Mouse (Mus musculus): ENCODE data around the gene Ace.
"Not testable (repeated sequence)": the region's sequence is repeated elsewhere in the genome, so short reads cannot be mapped to it uniquely, and the experiment has no call there.

The Ace gene

DNA sequence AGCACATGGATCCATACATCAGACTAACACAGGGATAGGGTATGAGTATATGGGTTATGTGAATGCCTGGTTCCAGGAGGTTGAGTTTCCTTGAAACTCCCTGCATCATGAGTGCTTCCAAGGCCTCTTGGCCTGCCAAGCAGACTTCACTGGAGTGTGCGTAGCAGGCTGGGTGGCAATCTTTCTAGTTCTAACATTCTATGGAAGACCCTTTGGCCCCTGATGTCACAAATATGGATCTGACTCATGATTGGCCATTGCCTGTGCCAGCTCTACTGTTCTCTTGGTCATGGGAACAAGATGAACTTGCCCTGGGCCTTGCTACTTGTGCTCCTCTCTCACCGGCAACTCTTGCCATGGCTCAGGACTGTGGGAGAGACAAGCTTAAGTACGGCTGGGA is 26.6 kb downstream of the Ace start, which contains the start of gene Ace3:
Ace3 (plus strand) TSS at position 301 of the 400 bp plus-strand sequence.
- no peak for DNase-seq (ENCODE audit: low spot score)

DNA sequence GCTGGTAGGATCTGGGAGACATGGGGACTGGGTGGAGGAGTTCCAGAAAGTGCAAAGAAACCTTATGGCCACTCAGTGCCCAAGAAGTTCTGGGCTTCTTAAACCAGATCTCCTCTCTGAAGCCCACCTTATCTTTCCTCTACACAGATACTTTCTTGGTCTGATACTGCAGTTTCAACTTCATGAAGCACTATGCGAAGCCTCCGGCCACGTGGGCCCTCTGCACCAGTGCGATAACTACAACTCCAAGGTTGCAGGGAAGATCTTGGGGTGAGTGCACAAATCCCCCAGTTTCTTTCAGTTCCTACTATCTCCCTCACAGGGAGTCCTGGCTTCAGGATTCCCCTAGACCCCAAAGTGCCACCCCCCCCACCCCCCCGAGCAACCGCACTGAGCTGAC is 32.3 kb downstream of the Ace start:
- no peak for DNase-seq (ENCODE audit: low spot score)

- DNase-seq (ENCODE audit: low spot score) = peak; percentile 37
These were observed 34.0 kb downstream of the Ace start for GRCm38 (mm10) chr11:106001718-106002117.

DNA sequence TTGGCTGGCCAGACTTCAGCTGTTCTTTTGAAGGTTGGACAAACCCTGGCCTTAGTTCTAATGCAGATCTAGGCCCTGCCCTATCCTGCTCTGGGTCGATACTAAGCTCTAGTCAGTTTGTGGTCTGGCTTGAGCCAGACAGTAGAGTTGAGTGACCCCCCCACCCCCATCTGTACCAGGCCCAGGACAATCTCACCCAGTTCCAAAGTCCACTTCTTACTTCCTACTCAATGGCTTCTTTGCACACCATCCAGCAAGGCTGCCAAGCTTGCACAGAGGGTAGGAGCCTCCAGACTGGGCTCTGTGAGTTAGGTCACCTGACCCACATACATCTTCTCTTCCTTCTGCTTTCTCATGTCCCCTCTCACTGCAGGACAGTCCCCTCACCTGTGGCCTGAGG is 36.8 kb downstream of the Ace start:
- DNase-seq (ENCODE audit: low spot score) = no peak

GRCm38 (mm10) chr11:106005970-106006369 is 38.2 kb downstream of the Ace start:
- no peak for DNase-seq (ENCODE audit: low spot score)

DNA sequence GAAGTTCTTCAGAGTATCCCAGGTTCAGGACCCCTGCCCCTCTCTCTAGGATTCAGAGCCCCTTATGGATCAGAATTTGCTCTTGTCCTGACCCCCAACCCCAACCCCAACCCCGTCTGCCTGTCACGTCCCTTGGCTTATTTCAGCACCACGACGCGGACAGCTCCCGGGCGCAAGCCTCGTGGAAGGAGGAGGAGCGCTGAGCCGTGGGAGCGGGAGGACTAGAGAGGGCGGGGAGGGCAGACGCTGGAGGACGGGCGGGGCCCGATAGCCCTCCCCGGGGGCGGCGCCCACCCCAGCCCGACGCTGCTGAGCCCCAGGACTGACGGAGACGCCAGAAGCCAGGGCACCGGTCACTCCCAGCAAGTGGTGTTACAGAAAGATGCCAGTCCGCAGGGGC is 40.1 kb downstream of the Ace start, which contains the start of gene Kcnh6:
Kcnh6 (plus strand) TSS at position 304 of the 400 bp plus-strand sequence.
- no peak for DNase-seq (ENCODE audit: low spot score)

DNA sequence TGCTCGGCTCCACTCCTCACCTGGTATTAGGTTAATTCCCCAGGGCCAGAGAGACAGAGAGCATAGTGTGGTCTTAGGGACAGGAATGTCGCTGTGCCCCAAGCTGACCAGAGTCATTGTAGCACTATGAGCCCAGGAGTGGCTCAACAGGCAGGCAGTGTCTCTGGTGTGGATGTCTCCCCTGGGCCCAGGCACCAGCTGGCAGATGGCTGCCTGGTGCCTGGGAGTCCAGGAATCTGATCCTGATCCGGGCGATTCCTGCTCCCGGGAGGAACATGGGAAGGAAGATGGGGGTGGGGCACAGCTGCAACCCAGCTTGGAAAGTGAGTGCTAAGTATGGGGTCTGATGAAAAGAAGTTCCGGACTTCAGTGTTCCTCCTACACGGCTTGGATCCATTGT is 45.0 kb downstream of the Ace start:
- no peak for DNase-seq (ENCODE audit: low spot score)

DNA sequence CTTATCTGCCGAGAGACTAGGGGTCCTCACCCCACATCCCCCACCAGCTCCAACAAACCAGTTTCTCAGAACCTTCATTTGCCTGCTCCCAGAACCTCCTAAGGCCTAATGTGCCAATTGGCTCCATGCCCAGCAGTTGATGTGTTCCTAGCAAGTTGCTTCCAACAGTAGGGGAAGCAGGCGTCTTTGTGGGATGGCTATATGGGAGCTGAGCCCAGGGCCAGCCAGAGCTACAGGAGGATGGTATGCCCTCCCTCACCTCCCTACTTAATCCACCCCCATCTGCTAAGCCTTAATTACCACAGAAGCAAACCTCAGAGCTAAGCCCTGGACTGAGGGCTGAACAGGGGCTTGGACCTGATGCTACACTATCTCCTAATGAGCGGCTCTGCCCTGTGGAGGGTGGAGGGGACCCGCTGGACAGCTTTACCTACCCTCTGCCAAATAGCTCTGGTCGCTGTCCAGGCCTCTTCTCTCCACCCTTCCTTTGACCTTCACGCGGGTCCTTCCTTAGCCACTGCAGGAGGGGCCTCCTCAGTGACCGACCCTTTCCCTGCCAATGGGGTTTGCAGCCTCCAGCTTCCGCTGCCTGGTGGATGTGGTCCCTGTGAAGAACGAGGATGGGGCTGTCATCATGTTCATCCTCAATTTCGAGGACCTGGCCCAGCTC is 45.9 kb downstream of the Ace start:
- no peak for DNase-seq (ENCODE audit: low spot score)

DNA sequence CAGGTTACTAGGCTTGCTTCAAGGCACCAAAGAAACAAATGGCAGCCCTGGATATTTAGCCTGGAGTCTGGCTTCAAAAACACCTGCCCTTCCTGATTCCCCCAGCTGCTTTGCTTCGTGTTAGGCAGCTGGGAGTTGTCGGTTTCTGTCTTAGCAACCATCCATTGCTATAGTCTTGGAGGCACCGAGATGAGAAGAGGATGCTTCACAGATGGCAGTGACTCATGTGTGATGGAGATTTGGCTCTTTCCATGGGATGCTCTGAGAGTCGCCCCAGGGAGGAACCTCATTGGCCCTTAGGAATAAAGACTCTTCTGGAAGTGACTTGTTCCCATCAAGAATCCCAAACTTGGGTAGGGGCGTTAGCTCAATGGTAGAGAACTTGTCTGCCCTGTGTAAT is 48.7 kb downstream of the Ace start:
- no peak for DNase-seq (ENCODE audit: low spot score)

DNA sequence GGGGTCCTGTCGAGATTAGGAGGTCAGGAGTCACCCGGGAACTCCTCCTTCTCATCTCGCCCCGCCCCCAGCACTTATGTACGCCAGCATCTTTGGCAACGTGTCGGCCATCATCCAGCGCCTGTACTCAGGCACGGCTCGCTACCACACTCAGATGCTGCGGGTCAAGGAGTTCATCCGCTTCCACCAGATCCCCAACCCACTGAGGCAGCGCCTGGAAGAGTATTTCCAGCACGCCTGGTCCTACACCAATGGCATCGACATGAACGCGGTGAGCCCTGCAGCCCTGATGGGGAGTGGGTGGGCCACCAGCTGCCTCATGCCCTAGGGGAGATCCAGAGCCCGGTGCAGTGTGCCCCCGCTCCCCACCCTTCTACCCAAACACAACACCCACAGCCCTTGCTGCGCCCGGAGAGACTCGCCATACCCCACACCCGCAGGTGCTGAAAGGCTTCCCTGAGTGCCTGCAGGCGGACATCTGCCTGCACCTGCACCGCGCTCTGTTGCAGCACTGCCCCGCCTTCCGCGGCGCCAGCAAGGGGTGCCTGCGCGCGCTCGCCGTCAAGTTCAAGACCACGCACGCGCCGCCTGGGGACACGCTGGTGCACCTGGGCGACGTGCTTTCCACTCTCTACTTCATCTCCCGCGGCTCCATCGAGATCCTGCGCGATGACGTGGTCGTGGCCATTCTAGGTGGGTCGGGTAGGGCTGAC is 52.5 kb downstream of the Ace start:
- peak; percentile 36 for DNase-seq (ENCODE audit: low spot score)

GRCm38 (mm10) chr11:106025774-106026173 is 58.0 kb downstream of the Ace start:
- DNase-seq (ENCODE audit: low spot score) = no peak

GRCm38 (mm10) chr11:106026465-106027151 is 58.9 kb downstream of the Ace start:
- peak; percentile 57 for DNase-seq (ENCODE audit: low spot score)

GRCm38 (mm10) chr11:106027607-106028006 is 59.9 kb downstream of the Ace start:
- no peak for DNase-seq (ENCODE audit: low spot score)

- DNase-seq (ENCODE audit: low spot score) = not testable (repeated sequence)
These were observed 64.3 kb downstream of the Ace start for GRCm38 (mm10) chr11:106032074-106032473.

DNA sequence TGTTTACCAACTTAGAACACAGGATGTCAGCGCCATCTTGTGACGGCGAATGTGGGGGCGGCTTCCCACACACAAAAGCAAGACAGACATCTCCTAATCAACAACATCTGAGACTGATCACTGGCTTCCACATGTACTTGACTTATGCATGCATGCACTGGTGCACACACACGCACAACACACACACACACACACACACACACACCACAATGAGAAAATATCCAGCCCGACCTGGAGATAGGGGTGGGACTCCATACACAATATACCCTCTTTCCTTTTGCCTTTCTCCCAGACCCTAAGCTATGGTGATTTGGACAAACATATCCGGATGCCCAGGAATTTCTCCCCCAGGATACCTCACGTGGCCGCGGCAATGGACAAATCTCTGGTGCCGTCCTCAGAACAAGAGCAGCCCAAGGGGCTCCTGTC is 65.8 kb downstream of the Ace start:
- no peak for DNase-seq (ENCODE audit: low spot score)

- DNase-seq (ENCODE audit: low spot score) = no peak
These were observed 67.2 kb downstream of the Ace start for GRCm38 (mm10) chr11:106034986-106035385.

DNA sequence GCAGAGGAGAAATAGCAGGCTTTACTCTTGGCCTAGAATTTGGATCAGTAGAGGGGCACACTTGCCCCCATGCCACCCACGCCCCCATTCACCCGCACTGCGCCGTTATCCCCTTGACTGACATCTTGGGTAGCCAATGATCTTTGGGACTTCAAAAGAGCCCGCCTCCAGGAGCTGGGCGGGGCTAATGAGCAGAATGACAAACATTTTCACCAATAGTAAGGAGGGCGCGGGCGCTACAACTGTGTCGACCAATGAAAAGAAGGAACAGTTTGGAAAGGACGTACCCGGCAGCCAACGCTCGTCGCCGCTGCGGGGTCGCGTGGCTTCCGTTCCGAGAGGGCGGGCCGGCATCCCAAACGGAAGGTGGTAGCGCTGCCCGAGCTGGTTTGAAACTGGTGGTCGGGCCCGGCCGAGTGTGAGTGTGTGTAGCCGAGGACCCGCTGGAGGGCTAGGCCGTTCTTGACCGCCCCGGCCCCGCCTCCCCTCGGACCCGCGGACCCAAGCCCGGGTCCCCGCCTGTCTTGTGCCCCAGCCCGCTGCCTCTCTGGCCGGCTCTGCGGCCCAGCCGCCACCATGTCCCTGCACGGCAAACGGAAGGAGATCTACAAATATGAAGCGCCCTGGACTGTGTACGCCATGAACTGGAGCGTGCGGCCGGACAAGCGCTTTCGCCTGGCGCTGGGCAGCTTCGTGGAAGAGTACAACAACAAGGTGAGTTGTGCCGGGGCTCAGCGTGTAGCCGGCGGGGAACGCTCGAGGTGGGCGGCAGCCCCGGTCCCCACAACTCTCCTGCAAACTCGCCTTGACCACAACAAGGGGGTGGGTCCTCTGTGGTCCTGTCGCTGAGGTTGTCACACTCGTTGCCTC is 69.0 kb downstream of the Ace start, which contains the start of gene Dcaf7:
Dcaf7 (plus strand) TSS at position 325 of the 870 bp plus-strand sequence.
- DNase-seq (ENCODE audit: low spot score) = peak; percentile 97

GRCm38 (mm10) chr11:106037418-106037751 is 69.6 kb downstream of the Ace start:
- peak; percentile 63 for DNase-seq (ENCODE audit: low spot score)

Measured in left cerebral cortex, adult 11 months (tissue).